Mouse (Mus musculus): ENCODE results near the gene Tm7sf3.
"Not testable (repeated sequence)": the region's sequence is repeated elsewhere in the genome, so short reads cannot be mapped to it uniquely, and the experiment has no call there.

The Tm7sf3 gene

GRCm38 (mm10) chr6:146611897-146612296 lies 30.7 kb downstream of the Tm7sf3 start:
- DNase-seq: peak; percentile 81

DNA sequence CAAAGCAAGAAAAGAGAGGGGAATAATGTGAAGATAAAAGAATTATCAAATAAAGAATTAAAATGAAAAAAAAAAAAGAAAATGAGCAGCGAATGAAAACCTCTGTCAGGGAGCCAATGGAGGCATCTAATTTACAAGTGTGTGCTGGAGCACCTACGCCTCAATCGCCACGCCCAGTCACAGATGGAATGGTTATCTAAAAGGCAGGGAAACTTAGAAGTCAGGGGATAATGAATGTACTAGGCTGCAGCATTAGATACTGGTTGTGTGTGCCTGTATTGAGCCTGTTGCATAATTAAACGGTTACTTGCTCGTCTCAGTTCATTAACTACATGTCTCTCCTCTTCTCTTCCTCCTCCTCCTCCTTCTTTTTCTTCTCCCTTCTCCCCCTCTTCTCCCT lies 31.2 kb downstream of the Tm7sf3 start:
- peak; percentile 89 for DNase-seq

GRCm38 (mm10) chr6:146603651-146604050 lies 39.0 kb downstream of the Tm7sf3 start:
- DNase-seq: no peak

DNA sequence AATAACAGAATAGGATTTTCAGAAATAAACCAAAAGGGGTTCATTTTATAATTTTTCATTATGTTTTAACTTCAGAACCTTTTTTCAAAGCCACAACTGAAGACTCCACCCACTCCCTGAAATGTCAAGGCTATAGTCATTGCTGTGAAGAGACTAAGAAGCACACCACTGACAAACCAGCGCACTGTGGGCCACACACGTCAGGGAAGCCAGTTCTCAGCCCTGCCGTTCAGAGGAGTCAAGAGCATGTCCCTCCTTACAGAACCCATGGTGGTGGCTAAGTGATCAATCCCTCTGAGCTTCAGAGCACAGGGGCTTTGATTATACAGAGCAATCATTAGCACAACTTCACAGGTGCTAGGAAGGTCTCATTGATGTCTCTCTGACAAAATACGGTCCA lies 40.0 kb downstream of the Tm7sf3 start:
- DNase-seq: no peak

GRCm38 (mm10) chr6:146585134-146585533 lies 57.5 kb downstream of the Tm7sf3 start:
- no peak for DNase-seq

GRCm38 (mm10) chr6:146583366-146584046 lies 59.1 kb downstream of the Tm7sf3 start:
- DNase-seq: no peak

GRCm38 (mm10) chr6:146580381-146580926 lies 62.2 kb downstream of the Tm7sf3 start:
- DNase-seq: no peak

GRCm38 (mm10) chr6:146578586-146578985 lies 64.0 kb downstream of the Tm7sf3 start:
- peak; percentile 59 for DNase-seq

- peak; percentile 85 for DNase-seq
Measured at GRCm38 (mm10) chr6:146578111-146578531, 64.5 kb downstream of the Tm7sf3 start.

DNA sequence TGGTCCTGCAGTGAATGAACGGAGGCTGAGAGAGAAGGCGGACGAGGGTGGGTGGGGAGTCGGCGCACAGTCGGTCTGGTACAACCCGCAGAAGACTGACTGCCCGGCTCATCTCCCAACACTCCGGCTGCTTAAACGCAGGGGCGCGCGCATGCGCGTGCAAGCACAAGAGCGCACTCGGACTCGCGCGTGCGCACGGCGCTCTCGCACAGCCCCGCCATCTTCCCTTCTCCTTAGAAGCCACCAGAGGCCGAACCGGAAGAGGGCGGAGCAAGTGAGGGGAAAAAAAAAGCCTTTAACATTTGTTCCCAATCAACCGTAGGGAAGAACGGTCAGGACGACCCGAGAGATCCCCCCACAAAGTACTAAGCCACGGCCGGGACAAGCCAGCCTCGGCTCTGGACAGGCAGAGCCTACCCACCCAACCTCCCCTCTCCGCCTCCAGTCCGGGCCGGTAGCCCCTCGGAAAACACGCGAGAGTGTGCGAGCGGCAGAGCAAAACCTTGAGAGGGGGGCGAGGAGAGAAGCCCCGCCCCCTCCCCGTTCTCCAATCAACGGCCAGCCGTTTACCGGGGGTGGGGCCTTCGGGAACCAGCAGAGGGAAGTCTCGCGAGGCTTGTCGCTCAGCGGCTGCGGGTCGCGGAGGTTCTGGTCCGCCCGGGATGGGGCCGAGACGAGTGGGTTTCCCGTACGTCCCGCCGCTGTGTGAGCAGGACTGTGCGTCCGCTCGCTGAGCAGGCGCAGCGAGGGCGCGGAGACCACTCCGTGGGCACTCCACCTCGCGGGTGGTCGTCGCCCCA lies 65.1 kb downstream of the Tm7sf3 start, which contains the start of gene Ints13:
Gene Ints13 (minus strand): TSS at position 526 of the 800 bp plus-strand sequence.
- DNase-seq: peak; percentile 98

- DNase-seq: no peak
Measured at GRCm38 (mm10) chr6:146576903-146577302, 65.7 kb downstream of the Tm7sf3 start, which contains the start of gene Fgfr1op2. Gene Fgfr1op2 (plus strand): TSS chr6:146577203.

GRCm38 (mm10) chr6:146572073-146572472 lies 70.6 kb downstream of the Tm7sf3 start:
- no peak for DNase-seq

- DNase-seq: not testable (repeated sequence)
Measured at GRCm38 (mm10) chr6:146562461-146562860, 80.2 kb downstream of the Tm7sf3 start.

All from liver (tissue).